Mouse (Mus musculus) MEL (cell line): ENCODE data around the gene Ppp2r5a. TPM values are rescaled to one million over a fixed set of nuclear protein-coding genes. Genes with fewer than 3 reads are reported as not detected.

Experiments
- DNase-seq: peaks from one replicate; pipeline ENCODE4 v3.0.0; 2011; ENCODE audit warnings: low read depth, low spot score
- H3K27ac ChIP-seq: 2 replicates; pipeline ENCODE4 v1.5.1; 2012; ENCODE audit warnings: low read depth, mild to moderate bottlenecking, control low read depth, low read length, moderate library complexity; ENCODE audit not compliant: control insufficient read depth
- H3K27me3 ChIP-seq, 2 experiments: fragments of 150-350 bp in 1 of 2; sonication (generic) in 1 of 2; 2 replicates each; pipeline ENCODE4 v1.6.1; 2012; ENCODE audit warnings: low read length in 2 of 2, mild to moderate bottlenecking in 2 of 2, improper control_type of control experiment in 1 of 2, moderate library complexity in 1 of 2; ENCODE audit not compliant: insufficient read depth in 2 of 2, control insufficient read depth in 1 of 2
- H3K36me3 ChIP-seq, 2 experiments: 2 replicates each; pipeline ENCODE4 v1.6.1; 2012 to 2014; ENCODE audit warnings: low read length in 2 of 2, improper control_type of control experiment in 1 of 2, inconsistent platforms in 1 of 2, mild to moderate bottlenecking in 1 of 2; ENCODE audit not compliant: insufficient read depth in 2 of 2, control insufficient read depth in 1 of 2
- H3K4me1 ChIP-seq, 2 experiments: fragments of 150-350 bp in 1 of 2; sonication (generic) in 1 of 2; 2 replicates each; pipeline ENCODE4 v1.6.1; 2012; ENCODE audit warnings: low read length in 2 of 2, improper control_type of control experiment in 1 of 2, mild to moderate bottlenecking in 1 of 2; ENCODE audit not compliant: insufficient read depth in 2 of 2, control insufficient read depth in 1 of 2
- H3K4me3 ChIP-seq, 2 experiments: fragments of 150-350 bp in 1 of 2; sonication (generic) in 1 of 2; 2 replicates each; pipeline ENCODE4 v1.5.1; 2012; ENCODE audit warnings: low read depth in 2 of 2, low read length in 2 of 2, mild to moderate bottlenecking in 2 of 2, moderate library complexity in 2 of 2, control low read depth in 1 of 2, improper control_type of control experiment in 1 of 2; ENCODE audit not compliant: control insufficient read depth in 1 of 2, insufficient read depth in 1 of 2
- H3K79me2 ChIP-seq: 2 replicates; pipeline ENCODE4 v1.6.1; 2012; ENCODE audit warnings: mild to moderate bottlenecking, low read length, moderate library complexity; ENCODE audit not compliant: control insufficient read depth, poor library complexity, insufficient read depth
- H3K9ac ChIP-seq: 2 replicates; pipeline ENCODE4 v1.6.1; 2012; ENCODE audit warnings: low read depth, mild to moderate bottlenecking, control low read depth, low read length, moderate library complexity; ENCODE audit not compliant: control insufficient read depth, poor library complexity, severe bottlenecking
- H3K9me3 ChIP-seq: fragments of 150-350 bp; sonication (generic); replicated peaks from 2 replicates; pipeline ENCODE4 v1.6.1; 2012; ENCODE audit warnings: mild to moderate bottlenecking, low read length, improper control_type of control experiment, moderate library complexity; ENCODE audit not compliant: insufficient read depth
- BHLHE40 ChIP-seq: IDR thresholded peaks from 2 replicates; pipeline ENCODE4 v1.6.1; 2012; ENCODE audit warnings: low read depth, mild to moderate bottlenecking, inconsistent platforms, low read length, improper control_type of control experiment, borderline replicate concordance
- CHD1 ChIP-seq: IDR thresholded peaks from 2 replicates; pipeline ENCODE4 v1.6.1; 2012; ENCODE audit warnings: low read depth, mild to moderate bottlenecking, inconsistent platforms, low read length, improper control_type of control experiment
- CHD2 ChIP-seq: IDR thresholded peaks from 2 replicates; pipeline ENCODE4 v1.6.1; 2011; ENCODE audit warnings: low read length, improper control_type of control experiment
- CTCF ChIP-seq, 3 experiments: IDR thresholded peaks in 2 of 3; conservative IDR thresholded peaks in 1 of 3; 2 replicates each; pipeline ENCODE4 v1.5.1; 2011 to 2012; ENCODE audit warnings: low read length in 3 of 3, low read depth in 2 of 3, mild to moderate bottlenecking in 2 of 3, improper control_type of control experiment in 1 of 3, inconsistent platforms in 1 of 3, mixed read lengths in 1 of 3, moderate library complexity in 1 of 3; ENCODE audit not compliant: control insufficient read depth in 1 of 3, insufficient read depth in 1 of 3, poor library complexity in 1 of 3, severe bottlenecking in 1 of 3
- E2F4 ChIP-seq: IDR thresholded peaks from 2 replicates; pipeline ENCODE4 v1.6.1; 2011; ENCODE audit warnings: low read depth, low read length, improper control_type of control experiment, borderline replicate concordance
- ELF1 ChIP-seq: IDR thresholded peaks from 2 replicates; pipeline ENCODE4 v1.6.1; 2014; ENCODE audit warnings: low read depth, mild to moderate bottlenecking, inconsistent platforms, low read length, improper control_type of control experiment, moderate library complexity
- EP300 ChIP-seq, 2 experiments: IDR thresholded peaks; 2 replicates each; pipeline ENCODE4 v1.6.1; 2011; ENCODE audit warnings: improper control_type of control experiment in 2 of 2, low read length in 2 of 2, low read depth in 1 of 2, mild to moderate bottlenecking in 1 of 2
- ETS1 ChIP-seq: IDR thresholded peaks from 2 replicates; pipeline ENCODE4 v1.6.1; 2012; ENCODE audit warnings: low read depth, mild to moderate bottlenecking, inconsistent platforms, low read length, improper control_type of control experiment, moderate library complexity
- GATA1 ChIP-seq: IDR thresholded peaks from 2 replicates; pipeline ENCODE4 v1.6.1; 2011; ENCODE audit warnings: low read depth, low read length, improper control_type of control experiment
- HCFC1 ChIP-seq: IDR thresholded peaks from 2 replicates; pipeline ENCODE4 v1.6.1; 2012; ENCODE audit warnings: low read depth, mild to moderate bottlenecking, inconsistent platforms, low read length, improper control_type of control experiment, moderate library complexity
- JUND ChIP-seq: IDR thresholded peaks from 2 replicates; pipeline ENCODE4 v1.6.1; 2011; ENCODE audit warnings: low read depth, mild to moderate bottlenecking, improper control_type of control experiment, low read length
- KAT2A ChIP-seq: conservative IDR thresholded peaks from 2 replicates; pipeline ENCODE4 v1.6.1; 2012; ENCODE audit warnings: low read depth, low read length, improper control_type of control experiment, inconsistent platforms
- MAFK ChIP-seq: IDR thresholded peaks from 2 replicates; pipeline ENCODE4 v1.6.1; 2011; ENCODE audit warnings: low read depth, mild to moderate bottlenecking, low read length, improper control_type of control experiment, borderline replicate concordance
- MAX ChIP-seq: IDR thresholded peaks from 2 replicates; pipeline ENCODE4 v1.6.1; 2011; ENCODE audit warnings: low read length, improper control_type of control experiment
- MEF2A ChIP-seq: IDR thresholded peaks from 2 replicates; pipeline ENCODE4 v1.6.1; 2014; ENCODE audit warnings: low read depth, mild to moderate bottlenecking, inconsistent platforms, low read length, improper control_type of control experiment; ENCODE audit not compliant: poor library complexity, insufficient replicate concordance, severe bottlenecking; ENCODE audit errors: extremely low read depth
- MXI1 ChIP-seq: IDR thresholded peaks from 2 replicates; pipeline ENCODE4 v1.6.1; 2011; ENCODE audit warnings: mild to moderate bottlenecking, low read depth, low read length, improper control_type of control experiment
- MYB ChIP-seq: IDR thresholded peaks from 2 replicates; pipeline ENCODE4 v1.6.1; 2011; ENCODE audit warnings: mild to moderate bottlenecking, low read depth, low read length, improper control_type of control experiment
- MYC ChIP-seq: IDR thresholded peaks from 2 replicates; pipeline ENCODE4 v1.6.1; 2011; ENCODE audit warnings: low read depth, mild to moderate bottlenecking, low read length, improper control_type of control experiment, moderate library complexity
- NELFE ChIP-seq: IDR thresholded peaks from 2 replicates; pipeline ENCODE4 v1.6.1; 2011; ENCODE audit warnings: low read depth, low read length, improper control_type of control experiment
- NRF1 ChIP-seq: IDR thresholded peaks from 2 replicates; pipeline ENCODE4 v1.6.1; 2014; ENCODE audit warnings: low read depth, mild to moderate bottlenecking, inconsistent platforms, low read length, improper control_type of control experiment, moderate library complexity; ENCODE audit not compliant: poor library complexity, insufficient read depth, severe bottlenecking
- POLR2AphosphoS2 ChIP-seq: IDR thresholded peaks from 2 replicates; pipeline ENCODE4 v1.6.1; 2011; ENCODE audit warnings: low read length, improper control_type of control experiment
- RAD21 ChIP-seq: IDR thresholded peaks from 2 replicates; pipeline ENCODE4 v1.6.1; 2011; ENCODE audit warnings: mild to moderate bottlenecking, low read depth, low read length, improper control_type of control experiment
- RCOR1 ChIP-seq: IDR thresholded peaks from 2 replicates; pipeline ENCODE4 v1.6.1; 2012; ENCODE audit warnings: low read depth, mild to moderate bottlenecking, inconsistent platforms, low read length, improper control_type of control experiment
- TAL1 ChIP-seq: IDR thresholded peaks from 2 replicates; pipeline ENCODE4 v1.6.1; 2012; ENCODE audit warnings: mild to moderate bottlenecking, inconsistent platforms, low read length, moderate library complexity, mixed read lengths
- TCF12 ChIP-seq: IDR thresholded peaks from 2 replicates; pipeline ENCODE4 v1.6.1; 2014; ENCODE audit warnings: low read depth, mild to moderate bottlenecking, inconsistent platforms, low read length, improper control_type of control experiment, moderate library complexity
- UBTF ChIP-seq: IDR thresholded peaks from 2 replicates; pipeline ENCODE4 v1.6.1; 2012; ENCODE audit warnings: low read depth, mild to moderate bottlenecking, inconsistent platforms, low read length, improper control_type of control experiment, moderate library complexity, borderline replicate concordance; ENCODE audit not compliant: insufficient read depth
- USF2 ChIP-seq, 2 experiments: IDR thresholded peaks; 2 replicates each; pipeline ENCODE4 v1.6.1; 2011 to 2012; ENCODE audit warnings: improper control_type of control experiment in 2 of 2, low read length in 2 of 2, borderline replicate concordance in 1 of 2, inconsistent platforms in 1 of 2, low read depth in 1 of 2, mild to moderate bottlenecking in 1 of 2; ENCODE audit not compliant: insufficient read depth in 1 of 2
- ZC3H11A ChIP-seq: IDR thresholded peaks from 2 replicates; pipeline ENCODE4 v1.6.1; 2012; ENCODE audit warnings: low read depth, mild to moderate bottlenecking, inconsistent platforms, low read length, improper control_type of control experiment
- ZKSCAN1 ChIP-seq: IDR thresholded peaks from 2 replicates; pipeline ENCODE4 v1.6.1; 2012; ENCODE audit warnings: low read depth, mild to moderate bottlenecking, inconsistent platforms, low read length, improper control_type of control experiment, moderate library complexity
- ZMIZ1 ChIP-seq: IDR thresholded peaks from 2 replicates; pipeline ENCODE4 v1.6.1; 2012; ENCODE audit warnings: low read depth, mild to moderate bottlenecking, inconsistent platforms, low read length, improper control_type of control experiment, moderate library complexity
- ZNF384 ChIP-seq: IDR thresholded peaks from 2 replicates; pipeline ENCODE4 v1.6.1; 2012; ENCODE audit warnings: low read depth, mild to moderate bottlenecking, inconsistent platforms, low read length, improper control_type of control experiment
- polyA plus RNA-seq, 2 experiments: library from polyadenylated mRNA; stranded (reverse) in 1 of 2; unstranded in 1 of 2; fragments of >175 nt in 1 of 2; fragments of >200 nt in 1 of 2; gene quantifications; 2 replicates each; pipeline versions ENCODE4 v1.2.1 to v1.2.4; 2012; ENCODE audit warnings: low replicate concordance in 2 of 2, low read depth in 1 of 2; ENCODE audit not compliant: insufficient read length in 2 of 2, insufficient read depth in 1 of 2, missing spikeins in 1 of 2
- total RNA-seq: library from RNA; depleted of rRNA; stranded (reverse); fragments of 300-350 nt; gene quantifications from 2 replicates; pipeline ENCODE4 v1.2.3, GENCODE M21; 2012

The Ppp2r5a gene
- total and polyA plus RNA-seq, 3 experiments, result 46.6 to 48.6 TPM; not detected in 1

DNA sequence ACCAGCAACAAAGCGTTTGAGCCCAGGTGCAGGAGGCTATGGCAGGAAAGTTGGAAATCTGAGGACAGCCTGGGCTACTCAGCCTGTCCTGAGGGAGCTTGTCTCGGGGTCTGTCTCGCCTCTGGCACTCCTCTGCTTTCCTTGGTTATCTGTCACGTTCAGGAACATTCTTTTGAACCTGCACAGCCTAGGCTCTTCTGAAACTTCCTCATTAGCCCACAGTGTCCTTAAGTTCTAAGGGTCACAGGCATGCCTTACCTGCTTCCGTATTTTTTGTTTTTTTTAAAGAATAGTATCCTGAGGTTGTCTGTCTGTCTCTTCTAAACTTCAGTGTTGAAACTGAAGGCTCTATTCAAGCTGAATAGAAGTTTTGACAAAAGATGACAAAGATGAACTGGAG lies at the start of gene Ppp2r5a (continued):
- TF ChIP-seq EP300 (IDR thresholded peaks at IDR 0.05; ENCODE audit: low read depth in 1 of 2, low read length in 2 of 2), result peak; percentile 68 to 80
- peak; percentile 70 for TF ChIP-seq TCF12

GRCm38 (mm10) chr1:191450614-191451013 lies 47.5 kb upstream of the Ppp2r5a start:
- Histone ChIP-seq H3K4me3 (peak overlapping the region in 1 of 2 experiments; percentile 8; a peak in 1 of 4 replicates), H3K79me2 (no peaks in the 10 kb centered on the region), H3K9ac (no peak overlapping the region), H3K27me3 (no peaks in the 10 kb centered on the region; a peak in 1 of 4 replicates), H3K4me1 (peaks cover 6 to 32% of the 10 kb centered on the region in 2 experiments; a peak in 3 of 4 replicates), H3K27ac (peak overlapping the region; percentile 76), H3K9me3 (no peaks in the 10 kb centered on the region), H3K36me3 (peaks cover 0 to 21% of the 10 kb centered on the region in 2 experiments; a peak in 2 of 4 replicates)
- DNase-seq, result peak; percentile 89
- no peak for TF ChIP-seq CTCF (IDR thresholded peaks at IDR 0.05 in 2 of 3, conservative IDR thresholded peaks at IDR 0.05 in 1 of 3; ENCODE audit: control insufficient read depth in 1 of 3, insufficient read depth in 1 of 3, low read depth in 2 of 3, low read length in 3 of 3, poor library complexity in 1 of 3, severe bottlenecking in 1 of 3)
- no peak for TF ChIP-seq ZC3H11A
- no peak for TF ChIP-seq E2F4
- peak; percentile 89 for TF ChIP-seq ETS1
- TF ChIP-seq JUND, result no peak
- peak; percentile 94 for TF ChIP-seq GATA1
- peak; percentile 95 for TF ChIP-seq BHLHE40
- TF ChIP-seq EP300 (IDR thresholded peaks at IDR 0.05; ENCODE audit: low read depth in 1 of 2, low read length in 2 of 2), result peak; percentile 73 to 93
- TF ChIP-seq MYC, result no peak
- no peak for TF ChIP-seq MYB
- peak; percentile 66 for TF ChIP-seq RCOR1
- no peak for TF ChIP-seq USF2 (IDR thresholded peaks at IDR 0.05; ENCODE audit: borderline replicate concordance in 1 of 2, insufficient read depth in 1 of 2, low read depth in 1 of 2, low read length in 2 of 2)
- no peak for TF ChIP-seq MAFK
- TF ChIP-seq TAL1, result peak; percentile 80
- TF ChIP-seq NRF1, result no peak
- TF ChIP-seq TCF12, result peak; percentile 93
- peak; percentile 42; the same call in 1 of the 2 replicates for TF ChIP-seq MAX
- TF ChIP-seq HCFC1, result no peak
- TF ChIP-seq RAD21, result no peak
- TF ChIP-seq ZMIZ1, result no peak
- TF ChIP-seq MEF2A, result no peak
- TF ChIP-seq POLR2AphosphoS2, result no peak
- no peak for TF ChIP-seq NELFE
- TF ChIP-seq MXI1, result peak; percentile 34; the same call in 1 of the 2 replicates
- no peak for TF ChIP-seq KAT2A
- TF ChIP-seq CHD2, result no peak
- no peak for TF ChIP-seq UBTF
- no peak for TF ChIP-seq CHD1
- TF ChIP-seq ELF1, result no peak
- TF ChIP-seq ZKSCAN1, result no peak
- TF ChIP-seq ZNF384, result no peak
